ENCODE assay signal across 8 mouse cellular contexts in genomic region chr15:80286851-80287415, GRCm38 (mm10). TPM values are rescaled to one million over a fixed set of nuclear protein-coding genes. Genes with fewer than 3 reads are reported as not detected.
DNase-seq lines count a peak whose midpoint lies in the region; ATAC-seq lines count a peak whose summit lies in the region.

TSS of gene Cacna1i (plus strand) at chr15:80287238.

- WGBS in forebrain, embryonic 14.5 days: under 1% methylated on average over 50 of the region's 50 CpGs
- WGBS in neural tube, embryonic 15.5 days: under 1% methylated on average over 50 of the region's 50 CpGs

- DNase-seq in kidney, postnatal 4 days: peak; percentile 23 to 26
- DNase-seq in kidney, postnatal 14 days: no peak
- peak; percentile 82 to 83 for DNase-seq in cerebellum, adult 18-20 months
- DNase-seq in forebrain, embryonic 14.5 days (ENCODE audit: low spot score): peak; percentile 74
- peak; percentile 67 to 71 for DNase-seq in left cerebral cortex, postnatal 14 days (ENCODE audit: low spot score in 2 of 2)
- no peak for DNase-seq in spleen, postnatal 10 days (ENCODE audit: low spot score in 2 of 2)
- no peak for DNase-seq in heart, postnatal 10 days

- no peaks in the 10 kb centered on the region for H3K9me3 ChIP-seq in forebrain, embryonic 14.5 days (replicated peaks; ENCODE audit: control insufficient read depth, low read length)
- no peaks in the 10 kb centered on the region for H3K9me3 ChIP-seq in neural tube, embryonic 15.5 days (replicated peaks)

- ATAC-seq in forebrain, embryonic 14.5 days: peak; percentile 78
- ATAC-seq in neural tube, embryonic 15.5 days (ENCODE audit: low FRiP score): peak; percentile 71

- H3K4me2 ChIP-seq in forebrain, embryonic 14.5 days (ENCODE audit: low read length): peak within 1 kb of the TSS; percentile 78
- H3K4me2 ChIP-seq in neural tube, embryonic 15.5 days: peak within 1 kb of the TSS; percentile 93

- intact Hi-C loops in left cerebral cortex, postnatal 14 days (cut with DNase I): loop anchor here (5.0 to 10.0 kb wide), 3 partner anchors 198 to 405 kb away; no protein-coding TSS in a partner anchor
- intact Hi-C loops in heart, postnatal 10 days (cut with DNase I): loop anchor here (10.0 kb wide), 1 partner anchor 328 kb away; no protein-coding TSS in a partner anchor

- no peaks in the 10 kb centered on the region for H3K36me3 ChIP-seq in forebrain, embryonic 14.5 days (ENCODE audit: control insufficient read depth, insufficient read depth, low read length)
- no peaks in the 10 kb centered on the region for H3K36me3 ChIP-seq in neural tube, embryonic 15.5 days

- H3K27ac ChIP-seq in forebrain, embryonic 14.5 days (ENCODE audit: low read depth, low read length): no peak within 1 kb of the TSS
- peak within 1 kb of the TSS; percentile 48; the same call in 1 of the 2 replicates for H3K27ac ChIP-seq in neural tube, embryonic 15.5 days (replicated peaks)

- peak within 1 kb of the TSS; percentile 47 for H3K4me3 ChIP-seq in forebrain, embryonic 14.5 days (ENCODE audit: low read depth, low read length)
- H3K4me3 ChIP-seq in neural tube, embryonic 15.5 days (replicated peaks): peak within 1 kb of the TSS; percentile 65

- H3K27me3 ChIP-seq in forebrain, embryonic 14.5 days (replicated peaks; ENCODE audit: control insufficient read depth, insufficient read depth, low read length): peaks cover 52% of the 10 kb centered on the region
- peaks cover 61% of the 10 kb centered on the region for H3K27me3 ChIP-seq in neural tube, embryonic 15.5 days (replicated peaks)

- H3K9ac ChIP-seq in forebrain, embryonic 14.5 days (ENCODE audit: low read length): peak within 1 kb of the TSS; percentile 67
- peak within 1 kb of the TSS; percentile 75 for H3K9ac ChIP-seq in neural tube, embryonic 15.5 days (replicated peaks)

- no peaks in the 10 kb centered on the region for H3K4me1 ChIP-seq in forebrain, embryonic 14.5 days (ENCODE audit: control insufficient read depth, insufficient read depth, low read length)
- peaks cover 29% of the 10 kb centered on the region for H3K4me1 ChIP-seq in neural tube, embryonic 15.5 days

RNA-seq across cellular contexts. Expression of gene Cacna1i, which starts in this region (rescaled TPM):
- 0.46 and 0.51 TPM in 2 replicates for polyA plus RNA-seq in forebrain, embryonic 14.5 days (2014; fragmentation: Nextera tagmentation; extraction: Ambion mirVana)
- total RNA-seq in left cerebral cortex, postnatal 14 days (2021): 100 to 1,000 TPM in 1 of 2 experiments, 10 to 100 TPM in 1; 85.0 to 100 TPM
- polyA plus RNA-seq in neural tube, embryonic 15.5 days (2015; fragmentation: Nextera tagmentation; extraction: Ambion mirVana): 0.79 and 0.88 TPM in 2 replicates
- total RNA-seq in heart, postnatal 10 days (2021): under 1 TPM in 1 of 2 experiments, not detected in 1; 0.05 TPM

Comparison
In these comparisons a context has a peak if more than half of its experiments do, and no peak if none do; other contexts are left out.
1. RNA of gene Cacna1i (total RNA-seq): 85.0 to 100 TPM in left cerebral cortex, postnatal 14 days; 0.05 TPM in heart, postnatal 10 days; every median in the first group is over 10 times any median in the second.
2. DNase-seq: peak in kidney, postnatal 4 days (2 of 2), cerebellum, adult 18-20 months (2 of 2) and left cerebral cortex, postnatal 14 days (2 of 2); none in kidney, postnatal 14 days (single experiment), spleen, postnatal 10 days (0 of 2) and heart, postnatal 10 days (0 of 2).
3. Peak in DNase-seq, ATAC-seq, H3K4me3 ChIP-seq, H3K9ac ChIP-seq and H3K4me2 ChIP-seq in forebrain, embryonic 14.5 days; RNA of the gene not detected or under 1 TPM.
4. Peak in ATAC-seq, H3K4me3 ChIP-seq, H3K27ac ChIP-seq, H3K9ac ChIP-seq and H3K4me2 ChIP-seq in neural tube, embryonic 15.5 days; RNA of the gene not detected or under 1 TPM.